Mouse (Mus musculus) kidney, postnatal 4 days (tissue): ENCODE data around the gene Pilra.
A peak's percentile ranks its signal among the peaks of the same experiment; 100 is the strongest.

Experiments
- DNase-seq, 2 experiments: peaks; one replicate each; pipeline ENCODE4 v3.0.0; 2021; ENCODE audit warnings: mixed read lengths in 2 of 2

The Pilra gene

GRCm38 (mm10) chr5:137823455-137824045 lies 12.5 kb downstream of the Pilra start:
- no peak for DNase-seq

DNA sequence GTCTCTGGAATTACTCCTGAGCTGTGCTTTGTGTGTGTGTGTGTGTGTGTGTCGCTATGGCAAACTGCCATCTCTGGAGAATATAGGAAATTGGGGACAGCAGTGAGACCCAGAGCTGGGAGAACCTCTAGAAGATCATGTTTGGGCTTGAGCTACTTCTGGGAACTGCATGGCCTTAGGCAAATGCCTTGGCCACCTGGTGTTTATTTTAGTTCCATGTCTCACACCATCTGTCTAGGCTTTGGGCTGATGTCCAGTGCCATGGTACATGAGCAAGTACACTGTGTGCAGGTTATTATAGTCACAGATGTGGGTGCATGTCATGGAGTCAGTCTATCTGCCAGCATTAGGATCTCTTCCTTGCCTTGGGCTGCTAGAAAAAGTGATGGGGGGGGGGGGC lies 13.5 kb downstream of the Pilra start:
- DNase-seq: no peak

GRCm38 (mm10) chr5:137822126-137822525 lies 14.0 kb downstream of the Pilra start:
- DNase-seq: no peak

DNA sequence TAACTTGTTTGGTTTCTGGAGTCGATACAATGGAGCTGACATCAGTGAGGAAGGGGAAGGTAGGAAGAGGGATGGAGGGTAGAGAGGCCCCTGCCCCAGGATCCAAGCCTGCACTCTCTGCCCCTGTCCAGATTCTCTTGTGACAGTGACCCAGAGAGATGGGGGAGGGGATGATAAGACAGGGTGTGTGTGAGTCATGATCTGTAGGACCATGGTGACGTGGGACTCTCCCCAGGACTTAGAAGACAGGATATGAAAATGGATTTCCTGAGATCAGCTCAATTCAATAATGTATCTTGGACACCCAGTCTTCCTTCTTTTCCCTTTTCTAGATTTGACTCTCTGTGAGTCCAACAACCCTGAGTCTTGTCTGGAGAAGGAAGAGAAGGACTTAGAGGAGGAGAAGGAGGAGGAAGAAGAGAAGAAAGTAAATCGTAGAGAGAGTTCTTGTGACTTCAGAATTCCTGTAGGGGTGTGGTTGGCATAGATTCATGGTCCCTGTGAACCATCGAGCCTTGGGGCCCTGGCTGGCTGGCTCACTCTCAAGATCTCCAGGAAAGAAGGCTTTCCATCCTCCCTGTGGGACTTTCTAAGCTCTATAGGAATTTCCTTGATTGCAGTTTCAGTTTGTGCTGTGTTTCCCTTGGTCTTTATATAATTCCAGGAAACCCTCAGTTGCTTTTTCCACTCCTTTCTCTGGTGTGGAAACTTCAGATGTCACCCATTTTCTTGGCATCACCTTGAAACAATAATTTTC lies 18.4 kb downstream of the Pilra start:
- no peak for DNase-seq

DNA sequence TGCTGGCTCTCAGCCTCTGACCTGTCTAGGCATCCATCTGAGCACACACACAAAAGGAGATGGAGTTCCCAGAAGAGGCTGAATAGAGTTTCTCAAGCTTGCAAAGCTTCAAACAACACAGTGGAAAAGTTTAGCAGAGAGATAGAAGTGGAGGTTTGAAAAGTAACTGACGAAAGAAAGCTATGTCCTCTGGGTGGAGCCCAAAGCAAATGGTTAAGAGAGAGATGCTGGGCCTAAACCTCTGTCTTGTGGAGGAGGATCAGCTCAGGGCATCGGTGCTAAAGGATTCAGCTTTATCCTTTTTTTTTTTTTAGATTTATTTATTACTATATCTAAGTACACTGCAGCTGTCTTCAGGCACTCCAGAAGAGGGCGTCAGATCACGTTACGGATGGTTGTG lies 27.8 kb downstream of the Pilra start:
- no peak for DNase-seq

- no peak for DNase-seq
Measured at GRCm38 (mm10) chr5:137806158-137806557, 29.9 kb downstream of the Pilra start.

DNA sequence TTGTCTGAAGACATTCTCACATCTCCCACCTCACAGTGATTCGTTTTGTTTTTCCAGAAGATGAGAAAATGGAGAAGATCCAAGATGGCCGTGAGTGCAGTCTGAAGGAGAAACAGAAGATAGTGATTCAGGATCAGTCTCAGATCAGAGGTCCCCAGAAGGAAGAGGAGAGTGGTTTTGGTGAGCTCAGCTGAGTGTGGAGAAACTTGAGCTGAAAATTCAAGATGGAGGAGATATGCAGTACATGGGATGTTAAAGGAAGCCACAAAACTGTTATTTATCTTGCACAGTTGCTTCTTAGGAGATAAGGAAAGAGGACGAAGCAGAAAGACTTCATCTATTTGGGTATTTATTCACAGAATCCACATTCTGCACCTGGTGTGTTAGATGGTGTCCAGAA lies 35.2 kb downstream of the Pilra start:
- DNase-seq: no peak

DNA sequence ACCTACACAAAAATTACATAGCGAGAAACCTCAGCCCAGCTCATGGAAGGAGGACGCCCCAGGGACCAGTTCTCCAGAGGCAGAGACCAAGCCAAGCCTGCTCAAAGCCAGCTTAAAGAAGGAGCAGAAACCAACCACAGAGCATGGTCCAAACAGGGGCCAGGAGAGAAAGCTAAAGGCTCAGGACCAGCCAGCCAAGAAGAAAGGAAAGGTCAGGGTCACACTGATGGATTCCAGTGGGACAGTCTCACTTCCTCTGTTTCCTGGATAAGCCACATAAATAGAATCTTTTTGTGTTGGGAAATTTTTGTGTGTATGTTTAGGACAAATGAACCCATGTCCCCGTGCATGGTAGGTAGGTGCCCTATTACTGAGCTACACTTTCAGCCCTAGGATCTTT lies 39.5 kb downstream of the Pilra start:
- DNase-seq: no peak

GRCm38 (mm10) chr5:137791553-137791952 lies 44.5 kb downstream of the Pilra start:
- no peak for DNase-seq

DNA sequence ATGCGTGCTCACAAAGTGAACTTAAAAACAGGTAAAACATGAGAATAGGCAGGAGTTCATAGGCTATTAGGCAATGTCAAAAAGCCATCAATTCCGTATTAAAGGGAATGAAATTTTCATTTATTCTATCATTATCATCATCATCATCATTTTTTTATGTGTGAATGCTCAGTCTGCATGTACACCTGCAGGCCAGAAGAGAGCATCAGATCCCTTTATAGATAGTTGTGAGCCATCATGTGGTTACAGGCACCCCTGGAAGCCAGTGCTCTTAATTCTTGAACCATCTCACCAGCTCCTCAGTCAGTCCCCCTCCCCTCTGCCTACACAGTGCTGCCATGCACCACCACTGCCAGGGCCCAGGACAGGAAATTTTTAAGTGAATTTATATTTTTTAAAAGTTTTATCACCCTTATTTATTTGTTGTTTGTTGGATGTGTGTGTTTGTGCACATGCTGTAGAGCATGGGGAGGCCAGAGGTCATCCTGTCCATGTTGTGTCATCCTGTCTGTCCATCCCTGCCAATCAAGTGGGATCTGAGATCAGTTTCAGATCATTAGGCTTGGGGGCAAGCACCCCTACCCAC lies 47.0 kb downstream of the Pilra start:
- DNase-seq: no peak

GRCm38 (mm10) chr5:137788171-137788570 lies 47.9 kb downstream of the Pilra start:
- peak in 1 of 2 experiments; percentile 30 for DNase-seq

DNA sequence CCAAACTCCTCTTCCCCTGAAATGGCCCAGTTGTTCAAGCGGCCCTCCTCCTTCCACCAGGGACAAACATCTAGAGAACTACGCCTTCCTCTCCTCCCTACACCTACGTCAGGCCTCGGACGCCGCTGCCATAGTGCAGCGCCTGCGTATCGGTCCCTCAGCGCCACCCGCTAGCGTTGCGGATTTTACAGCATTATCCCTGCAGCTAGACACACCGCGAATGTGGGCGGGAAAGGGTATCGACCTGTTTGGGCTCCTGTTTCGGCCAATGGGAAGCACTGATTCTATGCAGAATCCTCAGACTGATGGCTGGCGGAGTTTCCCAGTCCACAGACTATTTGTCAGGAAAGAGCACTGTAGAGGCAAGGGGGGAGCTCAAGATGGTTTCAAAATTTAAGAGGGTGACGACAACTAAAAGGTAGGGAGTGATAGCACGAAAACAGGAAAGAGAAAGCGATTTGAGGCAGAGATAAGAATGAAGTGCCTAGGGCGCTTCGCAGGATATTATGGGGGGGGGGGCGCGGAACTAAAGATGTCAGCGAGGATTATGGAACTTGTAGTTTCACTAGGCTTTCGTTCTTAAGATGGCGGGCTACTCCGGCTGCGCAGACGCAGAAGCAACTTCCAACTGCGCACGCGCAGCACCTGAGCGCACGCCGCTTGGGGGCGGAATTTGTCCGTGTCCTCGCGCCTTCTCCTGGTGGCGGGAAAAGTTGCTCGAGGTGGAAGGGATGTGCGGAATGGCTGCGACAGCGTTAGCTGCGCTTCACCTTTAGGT lies 48.7 kb downstream of the Pilra start, which contains the start of the genes Mepce and Zcwpw1:
TSS of gene Mepce (minus strand) at position 505 of the 778 bp plus-strand sequence.
TSS of gene Zcwpw1 (plus strand) at position 648 of the 778 bp plus-strand sequence.
- DNase-seq: peak; percentile 96 to 97

GRCm38 (mm10) chr5:137786109-137786942 lies 49.8 kb downstream of the Pilra start:
- DNase-seq: peak; percentile 99 to 100

DNA sequence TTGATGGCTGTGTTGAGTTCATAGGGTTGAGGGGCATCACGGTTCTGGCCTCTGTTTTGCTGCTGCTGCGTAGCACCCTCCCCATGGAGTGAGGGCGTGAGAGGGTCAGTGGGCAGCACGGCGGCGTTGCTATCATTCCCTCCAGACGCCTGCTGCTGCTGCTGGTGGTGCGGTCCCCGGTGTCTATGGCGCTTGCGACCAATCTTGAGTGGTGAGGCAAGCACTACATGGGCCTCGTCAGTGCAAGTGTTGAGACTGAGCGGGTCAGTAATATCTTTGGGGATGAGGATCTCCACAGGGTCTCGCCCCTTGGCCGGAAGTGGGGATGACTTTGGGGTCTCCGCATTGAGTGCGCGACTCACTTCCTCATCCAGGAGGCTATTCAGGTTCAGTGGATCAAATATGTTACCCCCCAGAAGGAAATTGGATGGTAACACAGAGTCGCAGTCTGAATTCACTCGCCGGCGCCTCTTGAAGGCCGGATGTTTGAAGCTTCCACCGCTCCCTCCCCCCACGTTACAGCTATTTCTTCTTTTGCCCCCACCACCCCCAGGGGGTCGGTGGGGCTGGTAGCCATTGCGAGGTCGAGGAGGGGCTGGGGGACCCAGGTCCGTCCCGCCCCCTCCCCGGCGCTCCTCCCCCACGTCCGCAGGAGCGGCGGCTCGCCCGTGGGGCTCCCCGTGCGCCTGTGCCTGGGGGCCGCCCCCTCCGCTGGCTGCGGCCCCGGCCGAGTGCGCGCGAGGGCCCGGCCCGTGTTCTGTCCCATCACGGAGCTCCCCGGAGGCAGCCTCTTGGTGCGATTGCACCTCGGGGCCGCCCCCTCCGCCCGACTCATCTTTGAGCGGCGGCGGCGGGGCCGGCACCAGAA lies 50.7 kb downstream of the Pilra start:
- peak; percentile 53 to 62 for DNase-seq

DNA sequence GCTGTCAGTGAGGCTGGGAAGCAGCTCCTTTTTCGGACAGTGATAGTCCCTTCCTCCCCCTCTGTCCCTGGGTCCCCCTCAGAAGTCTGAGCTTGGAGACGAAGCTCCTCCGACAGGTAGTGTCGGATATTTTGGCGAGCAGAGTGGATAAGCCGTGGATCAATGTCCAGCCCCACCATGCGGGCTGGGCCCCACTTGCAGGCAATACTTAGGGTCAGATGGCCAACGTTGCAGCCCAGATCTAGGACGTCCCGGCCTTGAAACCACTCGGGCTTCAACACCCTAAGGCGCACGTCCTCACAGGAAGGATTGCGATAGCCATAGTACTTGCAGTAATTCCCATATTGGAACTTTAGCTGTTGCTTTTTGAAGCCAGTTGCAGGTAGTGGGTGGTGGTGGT lies 51.5 kb downstream of the Pilra start:
- no peak for DNase-seq

DNA sequence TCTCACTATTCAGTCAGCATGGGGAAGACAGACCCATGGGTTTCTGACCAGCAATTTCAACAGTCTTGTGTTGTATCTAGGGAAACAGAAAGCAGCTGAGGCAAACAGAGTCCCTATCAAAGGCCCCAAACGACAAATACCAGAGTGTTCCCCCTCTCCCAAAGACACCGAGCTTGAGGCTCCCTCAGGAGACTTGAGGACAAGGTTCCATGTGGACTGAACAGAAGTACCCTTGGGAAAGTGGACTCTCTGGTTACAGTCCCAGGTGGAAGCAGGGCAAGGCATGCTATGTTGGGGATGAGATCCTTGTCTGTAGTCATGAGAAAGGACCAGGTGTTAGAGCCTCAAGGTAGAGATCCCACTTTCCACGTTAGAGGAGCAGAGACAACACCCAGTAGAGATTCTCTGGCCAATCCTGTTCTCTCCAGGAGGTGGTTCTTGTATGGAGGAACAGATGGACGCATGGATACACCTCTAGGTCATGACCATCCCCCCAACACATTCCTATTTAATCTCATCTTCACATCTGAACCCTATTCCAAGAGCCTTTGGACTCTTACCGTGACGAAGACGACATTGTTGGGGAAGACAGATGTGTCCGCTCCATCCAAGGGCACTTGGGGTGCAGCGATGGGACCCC lies 52.1 kb downstream of the Pilra start:
- DNase-seq: no peak

GRCm38 (mm10) chr5:137782776-137783522 lies 53.1 kb downstream of the Pilra start:
- DNase-seq: no peak

DNA sequence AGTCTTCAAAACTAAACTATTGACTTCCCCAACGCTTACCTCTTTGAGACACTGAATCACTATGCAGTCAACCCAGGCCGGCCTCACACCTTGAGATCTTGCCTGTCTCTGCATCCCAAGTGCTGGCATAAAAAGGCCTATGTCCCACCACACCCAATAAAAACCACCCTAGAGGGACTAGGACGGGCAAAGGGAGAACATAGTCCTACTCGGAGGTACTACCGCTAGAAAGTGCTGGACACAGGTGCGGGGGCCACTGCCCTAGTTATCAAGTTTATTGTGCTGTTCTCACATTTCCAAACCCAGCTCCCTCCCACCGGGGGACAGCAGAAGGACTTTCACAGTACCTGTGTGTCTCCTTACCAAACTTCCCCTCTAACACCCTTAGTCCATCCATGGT lies 54.4 kb downstream of the Pilra start:
- DNase-seq: no peak

GRCm38 (mm10) chr5:137779053-137779933 lies 56.8 kb downstream of the Pilra start:
- peak; percentile 57 to 67 for DNase-seq
